Mouse (Mus musculus) adrenal gland, adult 18-20 months (tissue): ENCODE data around the gene Colgalt1. TPM values are rescaled to one million over a fixed set of nuclear protein-coding genes. Genes with fewer than 3 reads are reported as not detected.

Source experiments
- DNase-seq, 2 experiments: peaks; one replicate each; pipeline ENCODE4 v3.0.0; 2021 to 2022; ENCODE audit warnings: low spot score in 2 of 2
- microRNA-seq, 2 experiments: library from miRNA; unstranded; fragments of <30 nt; microRNA quantifications; one replicate each; pipeline ENCODE4 v1.2.0; 2021; ENCODE audit warnings: borderline number of aligned reads in 2 of 2
- total RNA-seq, 2 experiments: library from RNA; stranded (reverse); gene quantifications; 1 replicate in 1 of 2; 2 replicates in 1 of 2; pipeline ENCODE4 v1.2.3; 2021

The Colgalt1 gene
- total RNA-seq, 2 experiments from 2014 or later: 48.4 to 61.1 TPM

- no peak for DNase-seq
Measured at GRCm38 (mm10) chr8:71666855-71667254, 56.1 kb downstream of the Colgalt1 start.

- no peak for DNase-seq
Measured at GRCm38 (mm10) chr8:71667256-71667655, 56.5 kb downstream of the Colgalt1 start.

- DNase-seq: no peak
Measured at GRCm38 (mm10) chr8:71668220-71668975, 57.6 kb downstream of the Colgalt1 start.

GRCm38 (mm10) chr8:71670198-71670597, 59.4 kb downstream of the Colgalt1 start:
- DNase-seq: no peak

GRCm38 (mm10) chr8:71670621-71671548, 60.1 kb downstream of the Colgalt1 start:
- DNase-seq: no peak

GRCm38 (mm10) chr8:71671549-71671965, 60.8 kb downstream of the Colgalt1 start, which contains the start of gene Unc13a:
Gene Unc13a, minus strand, starts transcription at chr8:71671757.
- peak; percentile 95 to 97 for DNase-seq

GRCm38 (mm10) chr8:71672168-71672735, 61.5 kb downstream of the Colgalt1 start:
- no peak for DNase-seq

GRCm38 (mm10) chr8:71674071-71674470, 63.3 kb downstream of the Colgalt1 start:
- no peak for DNase-seq

Small RNAs within 50 kb of the gene (microRNA-seq; reads per million reads assigned to microRNA genes)
- 0 to 0.47 reads per million in 2 experiments for gene Mir6769b

Other genes with a start within 250 kb of the Colgalt1 start
- gene Use1, start 244.2 kb upstream of the Colgalt1 start, total RNA-seq: 100 to 1,000 TPM; 203 to 204 TPM
- gene Ocel1, start 239.7 kb upstream of the Colgalt1 start, total RNA-seq: 10 to 100 TPM; 14.4 to 18.6 TPM
- 10 to 100 TPM; 63.9 to 76.0 TPM for gene Nr2f6, start 229.0 kb upstream of the Colgalt1 start, total RNA-seq
- 10 to 100 TPM; 14.0 to 16.5 TPM for gene Ushbp1, start 215.2 kb upstream of the Colgalt1 start, total RNA-seq
- gene Babam1, start 214.1 kb upstream of the Colgalt1 start, total RNA-seq: 100 to 1,000 TPM in 1 of 2 experiments, 10 to 100 TPM in 1; 97.9 to 107 TPM
- under 1 TPM; 0.33 to 0.48 TPM for gene Ankle1, start 205.0 kb upstream of the Colgalt1 start, total RNA-seq
- gene Abhd8, start 147.3 kb upstream of the Colgalt1 start, total RNA-seq: 10 to 100 TPM; 43.5 to 72.2 TPM
- gene Mrpl34, start 146.0 kb upstream of the Colgalt1 start, total RNA-seq: 100 to 1,000 TPM; 103 to 130 TPM
- gene Dda1, start 141.8 kb upstream of the Colgalt1 start, total RNA-seq: 10 to 100 TPM; 63.8 to 67.8 TPM
- gene Ano8, start 125.0 kb upstream of the Colgalt1 start, total RNA-seq: 10 to 100 TPM; 13.6 to 13.9 TPM
- 10 to 100 TPM; 19.0 to 22.8 TPM for gene Gtpbp3, start 122.9 kb upstream of the Colgalt1 start, total RNA-seq
- 100 to 1,000 TPM; 139 to 206 TPM for gene Plvap, start 99.2 kb upstream of the Colgalt1 start, total RNA-seq
- not detected for gene Ccdc194, start 85.3 kb upstream of the Colgalt1 start, total RNA-seq
- gene Bst2, start 73.5 kb upstream of the Colgalt1 start, total RNA-seq: 10 to 100 TPM; 64.5 to 77.9 TPM
- 10 to 100 TPM; 64.6 to 72.0 TPM for gene Mvb12a, start 68.1 kb upstream of the Colgalt1 start, total RNA-seq
- 1 to 10 TPM; 3.6 to 7.4 TPM for gene Tmem221, start 52.1 kb upstream of the Colgalt1 start, total RNA-seq
- gene Nxnl1, start 44.4 kb upstream of the Colgalt1 start, total RNA-seq: 1 to 10 TPM in 1 of 2 experiments, under 1 TPM in 1; 0.64 to 1.0 TPM
- gene Slc27a1, start 42.1 kb upstream of the Colgalt1 start, total RNA-seq: 100 to 1,000 TPM; 141 to 234 TPM
- gene Pgls, start 18.8 kb upstream of the Colgalt1 start, total RNA-seq: 100 to 1,000 TPM; 122 to 137 TPM
- 1 to 10 TPM; 2.9 to 3.5 TPM for gene Fam129c, start 13.3 kb upstream of the Colgalt1 start, total RNA-seq
- gene Unc13a, start 60.8 kb downstream of the Colgalt1 start, total RNA-seq: 1 to 10 TPM; 5.9 to 7.9 TPM
- 10 to 100 TPM; 11.6 to 17.3 TPM for gene Jak3, start 65.3 kb downstream of the Colgalt1 start, total RNA-seq
- 1 to 10 TPM; 4.3 to 5.6 TPM for gene Insl3, start 78.2 kb downstream of the Colgalt1 start, total RNA-seq
- 1 to 10 TPM; 3.5 to 4.3 TPM for gene B3gnt3, start 90.8 kb downstream of the Colgalt1 start, total RNA-seq
- gene Fcho1, start 114.7 kb downstream of the Colgalt1 start, total RNA-seq: 1 to 10 TPM; 1.9 to 2.3 TPM